Mouse (Mus musculus) small intestine, adult 2 months (tissue): ENCODE measurements around the gene Ehd4.
A peak's percentile ranks its signal among the peaks of the same experiment; 100 is the strongest.

Experiments used
- CTCF ChIP-seq: fragments of 200-500 bp; IDR thresholded peaks from 2 replicates; pipeline ENCODE4 v1.5.1; 2012; ENCODE audit warnings: low read depth, mild to moderate bottlenecking, control low read depth, inconsistent platforms, low read length, moderate library complexity, mixed read lengths; ENCODE audit not compliant: insufficient replicate concordance, insufficient read length; ENCODE audit errors: extremely low read depth
- POLR2A ChIP-seq: fragments of 200-500 bp; IDR thresholded peaks from 2 replicates; pipeline ENCODE4 v1.6.1; 2012; ENCODE audit warnings: low read depth, mild to moderate bottlenecking, control low read depth, inconsistent platforms, low read length, moderate library complexity

GRCm38 (mm10) chr2:120157606-120158005 lies 3.2 kb upstream of the Ehd4 start:
- TF ChIP-seq CTCF, result peak; percentile 21; the same call in 1 of the 2 replicates
- TF ChIP-seq POLR2A, result no peak
